Comparison of ENCODE assay signal across 22 mouse cellular contexts in the genomic region with DNA sequence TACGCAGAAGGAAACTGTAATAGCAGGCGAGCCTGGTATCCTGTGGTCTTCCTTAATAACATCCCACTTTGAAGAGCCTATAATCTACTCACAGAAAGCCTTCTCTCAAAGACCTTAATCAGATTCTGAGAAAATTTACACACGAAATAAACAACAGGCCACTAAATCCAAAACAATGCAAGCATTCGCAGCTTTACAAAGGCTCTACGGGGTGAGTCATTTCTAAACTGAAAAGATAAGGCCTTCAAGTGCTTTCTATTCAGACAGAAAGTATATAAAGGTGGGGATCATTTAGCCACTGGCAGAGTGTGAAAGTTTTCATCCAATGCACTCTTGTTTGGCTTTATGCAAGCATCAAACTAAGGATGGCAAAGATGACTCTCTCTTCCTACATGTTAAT. TPM values are rescaled to one million over a fixed set of nuclear protein-coding genes. Genes with fewer than 3 reads are reported as not detected.
"Had no signal": no experiment of that assay in that cellular context is flagged by ENCODE, and none has a peak within 500 bp of the region (broad histone marks: within the 10 kb centered on the region; RNA-seq: fewer than 3 reads in every experiment).

A gene (plus strand): TSS at position 301 of the 400 bp plus-strand sequence.

- DNase-seq: kidney, adult 8-10 months; kidney, postnatal 10 days; kidney, postnatal 36 days; layer of hippocampus, postnatal 36 days; liver, embryonic 13.5 days; lung, adult 2 months; lung, postnatal 14 days; lung, postnatal 4 days; thymus, adult 18-20 months; thymus, postnatal 36 days had no signal

- H3K27me3 ChIP-seq: kidney, embryonic 15.5 days; liver, embryonic 13.5 days; midbrain, embryonic 12.5 days had no signal

- H3K4me3 ChIP-seq: kidney, embryonic 15.5 days; left cerebral cortex, adult 2 months; liver, embryonic 13.5 days; midbrain, embryonic 12.5 days had no signal

- H3K27ac ChIP-seq: kidney, embryonic 15.5 days; left cerebral cortex, adult 2 months; liver, embryonic 13.5 days; midbrain, embryonic 12.5 days had no signal

- H3K4me2 ChIP-seq: kidney, embryonic 15.5 days; liver, embryonic 13.5 days; midbrain, embryonic 12.5 days had no signal

- H3K9me3 ChIP-seq: kidney, embryonic 15.5 days; liver, embryonic 13.5 days; midbrain, embryonic 12.5 days had no signal

- H3K4me1 ChIP-seq: kidney, embryonic 15.5 days; liver, embryonic 13.5 days had no signal

- H3K9ac ChIP-seq: kidney, embryonic 15.5 days; liver, embryonic 13.5 days; midbrain, embryonic 12.5 days had no signal

RNA-seq across cellular contexts. Expression of the gene that starts here (rescaled TPM):
- total RNA-seq: layer of hippocampus, postnatal 10 days; layer of hippocampus, postnatal 36 days; left cerebral cortex, postnatal 10 days; liver, adult 2 months; megakaryocyte progenitor cell, adult 5-6 weeks; megakaryocyte-erythroid progenitor cell, adult 5-6 weeks had no signal
- polyA plus RNA-seq: liver, adult 2 months; lung, adult 2 months; small intestine, adult 2 months; spleen, adult 2 months; testis, adult 2 months; urinary bladder, adult 2 months had no signal
